Mouse (Mus musculus): ENCODE results near the gene Abce1.

Gene Abce1

DNA sequence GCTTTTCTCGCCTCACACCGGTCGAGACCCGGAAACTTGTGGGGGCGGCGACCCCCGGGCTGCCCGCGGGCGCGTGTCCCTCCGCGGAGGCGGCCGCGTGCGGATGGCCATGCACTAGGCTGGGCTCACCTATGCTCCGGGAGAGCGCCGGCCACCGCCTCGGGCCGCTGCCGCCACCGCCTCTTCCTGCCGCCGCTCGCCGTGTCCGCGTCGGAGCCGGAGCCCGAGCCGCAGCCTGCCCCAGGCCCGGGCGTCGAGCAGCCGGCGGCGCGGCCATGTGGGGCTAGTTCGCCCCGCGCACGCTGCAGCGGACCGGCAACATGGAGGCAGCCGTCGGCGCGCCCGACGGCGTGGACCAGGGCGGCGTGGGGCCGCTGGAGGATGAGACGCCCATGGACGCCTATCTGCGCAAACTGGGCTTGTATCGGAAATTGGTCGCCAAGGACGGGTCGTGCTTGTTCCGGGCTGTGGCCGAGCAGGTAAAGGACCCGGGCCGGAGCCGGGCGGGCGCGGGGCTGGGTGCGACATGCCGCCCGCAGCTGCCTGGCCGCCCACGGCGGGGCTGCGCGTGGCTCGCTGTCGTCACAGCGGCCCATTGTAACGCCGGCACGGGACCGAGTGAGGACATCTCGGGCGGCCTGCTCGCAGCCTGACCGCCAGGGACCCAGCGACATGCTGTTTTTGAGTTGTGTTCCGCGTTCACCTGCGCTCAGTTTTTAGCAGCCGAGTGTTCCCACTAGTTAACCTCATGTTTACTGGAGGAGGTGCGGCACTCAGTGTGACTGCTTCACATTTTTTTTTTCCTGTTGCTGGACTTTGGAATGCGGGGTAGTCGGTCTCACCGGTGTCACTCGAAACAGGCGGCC lies 71.7 kb downstream of the Abce1 start, which contains the start of gene Otud4:
Gene Otud4, plus strand, starts transcription at position 33 of the 866 bp plus-strand sequence.
- peak; percentile 29 to 39 for DNase-seq (ENCODE audit: low spot score in 2 of 2)

DNA sequence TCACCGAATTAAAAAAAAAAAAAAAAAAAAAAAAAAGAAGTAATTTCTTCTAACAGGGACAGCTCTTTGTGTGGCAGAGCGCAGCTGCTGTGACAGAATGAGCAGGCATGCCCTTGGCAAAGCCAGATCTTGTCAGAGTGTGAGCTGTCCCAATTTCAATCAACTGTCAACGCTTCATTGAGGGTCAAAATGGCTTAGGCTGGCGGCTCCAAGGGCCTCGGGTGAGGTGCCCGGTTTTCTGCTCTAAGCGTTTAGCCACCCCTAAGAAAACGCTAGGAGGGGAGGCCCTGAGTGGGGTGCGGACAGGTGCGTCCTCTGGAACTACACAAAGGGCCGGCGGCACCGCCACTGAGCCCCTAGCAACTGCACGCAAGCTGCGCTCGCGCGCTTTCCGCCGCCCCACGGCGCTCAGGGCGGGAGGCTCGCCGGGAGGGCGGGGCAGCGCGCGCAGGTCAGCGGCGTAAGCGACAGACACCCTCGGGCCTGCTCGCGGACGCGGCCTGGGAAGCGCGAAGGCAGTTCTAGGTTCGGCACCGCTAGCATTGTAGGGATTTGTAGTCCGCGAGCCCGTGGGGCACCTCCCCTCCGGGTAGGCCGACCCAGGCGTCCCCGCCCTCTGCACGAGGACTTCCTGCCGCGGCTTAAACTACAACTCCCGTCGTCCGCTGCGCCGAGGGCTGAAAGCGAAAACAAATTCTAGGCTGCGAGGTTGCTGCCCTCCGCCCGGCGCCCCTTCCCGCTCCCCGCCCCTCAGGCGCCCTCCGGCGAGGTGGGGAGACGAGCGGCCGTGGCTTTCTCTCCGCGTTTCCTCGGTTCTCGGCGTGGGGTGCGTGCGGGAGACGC lies 72.6 kb downstream of the Abce1 start:
- peak; percentile 95 to 97 for DNase-seq (ENCODE audit: low spot score in 2 of 2)

DNA sequence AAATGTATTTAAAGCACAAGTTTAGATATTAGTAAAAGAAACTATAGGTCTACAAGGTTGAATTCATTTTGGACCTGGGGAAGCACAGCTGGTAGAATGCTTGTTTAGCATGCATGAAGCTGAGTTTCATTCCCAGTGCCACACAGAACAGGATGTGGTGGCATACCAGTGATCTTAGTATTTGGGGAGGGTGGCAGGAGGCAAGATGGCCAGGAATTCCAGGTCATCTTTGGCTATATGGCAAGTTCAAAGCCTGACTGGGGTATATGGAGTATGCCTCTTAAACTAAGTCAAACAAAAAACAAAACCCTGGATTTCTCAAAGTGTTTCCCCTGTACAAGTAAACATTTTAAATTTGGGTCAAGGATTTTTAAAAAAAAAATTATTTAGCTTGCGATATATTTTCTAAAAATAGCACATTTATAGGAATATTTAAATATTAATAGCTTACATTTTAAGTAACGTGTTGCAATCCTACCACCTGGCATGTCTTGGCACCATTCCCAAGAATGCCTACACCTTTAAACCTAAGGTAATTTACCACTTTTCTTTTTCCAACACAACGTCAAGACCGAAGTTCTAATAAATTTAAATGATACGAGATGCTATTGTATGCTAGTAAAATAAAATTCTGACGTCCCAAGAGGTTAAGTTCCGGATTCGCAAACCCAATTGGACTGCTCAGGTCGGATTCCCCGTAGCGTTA lies 73.4 kb downstream of the Abce1 start:
- DNase-seq (ENCODE audit: low spot score in 2 of 2), result no peak

DNA sequence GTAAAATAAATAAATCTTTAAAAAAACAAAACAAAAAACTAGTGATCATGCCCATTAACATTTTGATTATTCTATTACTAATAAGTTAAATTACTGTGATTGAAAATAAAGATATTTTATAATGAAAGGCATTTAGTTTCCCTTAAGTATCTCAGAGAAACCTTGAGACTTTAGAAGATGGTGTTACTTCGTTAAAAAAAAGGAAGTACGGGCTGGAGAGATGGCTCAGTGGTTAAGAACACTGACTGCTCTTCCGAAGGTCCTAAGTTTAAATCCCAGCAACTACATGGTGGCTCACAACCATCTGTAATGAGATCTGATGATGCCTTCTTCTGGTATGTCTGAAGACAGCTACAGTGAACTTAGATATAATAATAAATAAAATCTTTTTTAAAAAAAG lies 74.3 kb downstream of the Abce1 start:
- DNase-seq (ENCODE audit: low spot score in 2 of 2), result no peak

DNA sequence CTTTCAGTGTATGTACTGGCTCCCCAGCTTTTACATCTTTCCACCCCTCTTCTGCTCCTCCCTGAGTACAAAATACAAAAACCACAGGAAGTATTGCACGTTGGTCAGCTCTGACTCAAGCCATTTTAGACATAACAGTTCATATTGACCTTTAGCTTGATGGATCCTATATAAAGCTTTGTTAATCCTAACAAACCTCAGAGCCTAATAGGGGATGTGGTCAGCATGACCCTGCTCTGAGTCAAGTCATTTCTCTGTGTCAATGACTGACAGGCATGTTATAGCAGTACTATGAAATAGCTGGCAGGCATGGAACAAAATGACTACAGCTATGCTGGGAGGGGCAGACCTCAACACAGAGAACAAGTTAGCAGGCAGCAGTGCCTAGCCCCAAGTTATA lies 75.4 kb downstream of the Abce1 start:
- DNase-seq (ENCODE audit: low spot score in 2 of 2), result no peak

DNA sequence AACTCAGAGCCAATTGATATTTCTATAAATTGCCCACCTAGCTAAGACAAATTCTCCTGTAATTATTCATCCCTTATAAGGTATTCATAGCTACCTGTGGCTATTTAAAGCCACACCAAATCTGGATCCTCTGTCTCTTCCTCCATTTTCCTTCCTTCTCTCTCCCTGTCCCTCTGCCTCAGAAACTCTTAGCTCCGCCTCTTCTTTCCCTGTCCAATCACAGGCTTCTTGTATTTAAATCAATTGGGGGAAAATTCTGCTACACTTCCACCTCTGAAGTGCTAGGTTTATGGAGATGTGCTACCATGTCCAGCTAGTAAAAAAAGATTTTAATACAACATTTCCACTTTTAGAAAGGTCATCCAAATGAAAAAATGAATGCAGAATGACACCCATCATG lies 76.0 kb downstream of the Abce1 start:
- DNase-seq (ENCODE audit: low spot score in 2 of 2), result no peak
